Mouse (Mus musculus): ENCODE results near the gene Twf1.

DNA sequence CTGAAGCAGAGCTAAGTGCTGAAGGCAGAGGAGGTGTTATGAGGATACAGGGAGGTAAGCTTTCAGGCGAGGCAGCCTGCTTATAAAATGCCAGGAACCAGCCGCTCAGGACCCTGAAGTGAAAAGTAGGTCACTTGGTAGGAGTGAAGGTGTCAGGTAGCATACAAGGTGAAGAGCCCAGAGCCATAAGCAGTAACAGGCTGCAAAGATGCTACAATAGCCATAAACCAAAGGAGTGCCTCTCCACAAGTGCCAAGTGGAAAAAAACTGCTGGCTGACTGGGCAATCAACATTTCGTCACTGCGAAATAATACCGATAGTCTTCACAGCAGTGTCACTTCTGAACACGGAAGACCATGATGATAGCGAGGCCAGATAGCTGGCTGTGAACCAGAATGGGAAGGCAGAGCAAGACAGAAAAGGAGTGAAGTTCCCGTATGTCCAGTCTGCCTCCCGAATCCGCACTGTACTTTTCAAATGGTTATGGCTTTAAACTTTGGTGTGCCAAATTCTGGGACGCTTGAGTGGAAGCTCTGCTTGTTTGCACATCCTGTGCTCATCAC is 10.5 kb upstream of the Twf1 start:
- no peak for TF ChIP-seq GATA1 (IDR thresholded peaks at IDR 0.05; ENCODE audit: borderline replicate concordance, low read length)
- no peak for TF ChIP-seq FLI1 (IDR thresholded peaks at IDR 0.05; ENCODE audit: low read length)
